Mouse (Mus musculus): ENCODE results near the gene Zfp444. TPM values are rescaled to one million over a fixed set of nuclear protein-coding genes. Genes with fewer than 3 reads are reported as not detected.

Gene Zfp444
- total and polyA plus RNA-seq, 2 experiments from 2014 or later = 20.7 to 24.2 TPM

DNA sequence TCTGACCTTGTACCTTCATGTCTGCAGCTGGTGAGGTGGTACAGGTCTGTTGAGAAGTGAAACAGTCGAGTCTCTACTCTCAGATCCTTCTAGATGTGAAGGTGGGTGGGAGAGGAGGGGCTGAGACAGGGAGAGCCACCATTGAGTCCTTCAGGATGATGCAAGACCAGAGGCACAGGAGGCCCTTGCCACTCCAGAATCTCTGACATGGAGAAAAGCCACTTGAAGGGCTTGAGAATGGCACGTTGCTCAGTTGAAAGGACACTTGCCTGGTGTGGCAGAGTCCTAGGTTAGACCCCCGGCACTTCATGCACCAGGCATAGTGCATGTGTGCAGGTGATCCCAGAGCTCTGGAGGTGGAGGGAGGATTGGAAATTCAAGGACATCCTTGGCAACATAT is 10.5 kb upstream of the Zfp444 start:
- Histone ChIP-seq H3K4me2 (ENCODE audit: low read depth, low read length) (no peak overlapping the region), H3K27me3 (ENCODE audit: control insufficient read depth, insufficient read depth, low read length) (no peaks in the 10 kb centered on the region), H3K4me3 (ENCODE audit: low read depth, low read length) (no peak overlapping the region), H3K36me3 (replicated peaks; ENCODE audit: control insufficient read depth, insufficient read depth, low read length) (no peaks in the 10 kb centered on the region), H3K27ac (ENCODE audit: low read depth) (no peak overlapping the region), H3K9me3 (replicated peaks; ENCODE audit: control insufficient read depth, low read length) (no peaks in the 10 kb centered on the region), H3K4me1 (ENCODE audit: control insufficient read depth, insufficient read depth) (peaks cover 8% of the 10 kb centered on the region; the same call in 1 of the 2 replicates), H3K9ac (replicated peaks; ENCODE audit: low read depth, low read length) (no peak overlapping the region)
- WGBS = 40% methylated on average over 3 of the region's 3 CpGs
- no peak for TF ChIP-seq CTCF (IDR thresholded peaks at IDR 0.05; ENCODE audit: low read depth)
- no peak for TF ChIP-seq EP300 (IDR thresholded peaks at IDR 0.05; ENCODE audit: low read depth)
- DNase-seq (ENCODE audit: low spot score) (no peak), ATAC-seq (ENCODE audit: insufficient read depth, low read depth) (no peak)

DNA sequence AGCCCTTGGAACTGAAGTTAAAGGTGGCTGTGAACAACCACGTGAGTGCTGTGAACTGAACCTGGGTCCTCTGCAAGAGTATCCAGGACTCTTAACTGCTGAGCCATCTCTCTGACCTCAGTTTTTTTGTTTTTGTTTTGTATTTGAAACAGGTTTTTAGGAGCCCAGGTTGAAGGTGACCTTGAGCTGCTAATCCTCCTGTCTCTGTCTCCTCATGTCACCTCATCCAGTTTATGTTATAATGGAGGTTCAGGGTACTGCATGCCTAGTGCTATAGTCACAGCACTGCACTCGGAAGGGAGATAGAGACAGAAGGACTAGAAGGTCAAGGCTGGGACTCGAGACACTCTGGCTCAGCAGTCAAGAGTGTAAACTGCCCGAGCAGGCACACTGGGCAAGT is 9.9 kb upstream of the Zfp444 start:
- 67% methylated on average over 4 of the region's 4 CpGs for WGBS
- DNase-seq (ENCODE audit: low spot score) (no peak), ATAC-seq (ENCODE audit: insufficient read depth, low read depth) (no peak)
- Histone ChIP-seq H3K36me3 (replicated peaks; ENCODE audit: control insufficient read depth, insufficient read depth, low read length) (no peaks in the 10 kb centered on the region), H3K4me1 (ENCODE audit: control insufficient read depth, insufficient read depth) (0 out of 2 replicates have a peak, but pooled peaks cover 2% of the 10 kb centered on the region), H3K9me3 (replicated peaks; ENCODE audit: control insufficient read depth, low read length) (no peaks in the 10 kb centered on the region), H3K27me3 (ENCODE audit: control insufficient read depth, insufficient read depth, low read length) (no peaks in the 10 kb centered on the region), H3K4me3 (ENCODE audit: low read depth, low read length) (no peak overlapping the region), H3K9ac (replicated peaks; ENCODE audit: low read depth, low read length) (no peak overlapping the region), H3K4me2 (ENCODE audit: low read depth, low read length) (no peak overlapping the region), H3K27ac (ENCODE audit: low read depth) (no peak overlapping the region)
- TF ChIP-seq EP300 (IDR thresholded peaks at IDR 0.05; ENCODE audit: low read depth) = no peak
- TF ChIP-seq CTCF (IDR thresholded peaks at IDR 0.05; ENCODE audit: low read depth) = no peak

DNA sequence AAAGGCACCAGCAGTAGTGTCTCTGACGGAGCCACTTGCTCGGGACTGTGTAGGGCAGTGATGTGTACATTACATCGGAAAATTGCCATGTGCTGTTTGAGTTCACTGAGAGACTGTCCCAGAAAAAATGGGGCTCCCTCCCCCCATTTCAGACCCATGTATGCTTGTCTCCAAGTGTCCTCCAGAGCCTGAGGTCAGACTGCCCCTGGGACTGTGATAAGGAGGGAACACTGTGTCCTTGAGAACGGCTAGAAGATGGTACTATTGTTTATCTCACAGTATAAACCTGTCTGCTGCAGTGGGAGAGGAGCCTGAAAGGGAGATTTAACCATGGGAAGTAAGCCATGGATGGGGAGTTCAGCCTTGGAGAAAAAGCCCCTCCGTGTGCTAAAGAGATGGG is 7.4 kb upstream of the Zfp444 start:
- Histone ChIP-seq H3K4me3 (ENCODE audit: low read depth, low read length) (no peak overlapping the region), H3K9ac (replicated peaks; ENCODE audit: low read depth, low read length) (no peak overlapping the region), H3K27ac (ENCODE audit: low read depth) (no peak overlapping the region), H3K9me3 (replicated peaks; ENCODE audit: control insufficient read depth, low read length) (no peaks in the 10 kb centered on the region), H3K36me3 (replicated peaks; ENCODE audit: control insufficient read depth, insufficient read depth, low read length) (no peaks in the 10 kb centered on the region), H3K4me2 (ENCODE audit: low read depth, low read length) (no peak overlapping the region), H3K4me1 (ENCODE audit: control insufficient read depth, insufficient read depth) (no peaks in the 10 kb centered on the region), H3K27me3 (ENCODE audit: control insufficient read depth, insufficient read depth, low read length) (no peaks in the 10 kb centered on the region)
- 48% methylated on average over 5 of the region's 5 CpGs for WGBS
- ATAC-seq (ENCODE audit: insufficient read depth, low read depth) (no peak), DNase-seq (ENCODE audit: low spot score) (no peak)
- TF ChIP-seq EP300 (IDR thresholded peaks at IDR 0.05; ENCODE audit: low read depth) = no peak
- no peak for TF ChIP-seq CTCF (IDR thresholded peaks at IDR 0.05; ENCODE audit: low read depth)

DNA sequence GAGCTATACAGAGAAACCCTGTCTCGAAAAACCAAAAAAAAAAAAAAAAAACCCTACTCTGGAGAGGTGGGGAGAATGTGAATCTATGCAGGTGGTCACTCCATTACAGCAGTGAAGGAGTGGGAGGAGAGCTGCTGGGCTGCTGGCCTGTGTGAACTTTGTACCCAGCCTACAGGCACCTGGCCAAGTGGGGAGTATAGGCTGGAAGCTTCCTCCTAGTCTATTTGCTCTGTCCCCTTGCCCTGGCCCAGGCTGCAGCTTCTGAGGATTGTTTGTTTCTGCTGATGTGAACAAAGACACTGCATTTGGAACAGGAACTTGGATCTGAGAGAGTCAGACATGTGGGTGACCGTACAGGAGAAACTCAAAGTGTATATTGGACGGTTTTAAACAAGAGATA is 2.6 kb upstream of the Zfp444 start:
- no peak overlapping the region for H3K27ac ChIP-seq (ENCODE audit: low read depth)
- ATAC-seq (ENCODE audit: insufficient read depth, low read depth) (no peak), DNase-seq (ENCODE audit: low spot score) (no peak)
- H3K4me1 ChIP-seq (ENCODE audit: control insufficient read depth, insufficient read depth) = 0 out of 2 replicates have a peak, but pooled peaks cover 6% of the 10 kb centered on the region
- WGBS = 62% methylated on average over 3 of the region's 3 CpGs
- H3K4me2 ChIP-seq (ENCODE audit: low read depth, low read length) = no peak overlapping the region
- H3K36me3 ChIP-seq (replicated peaks; ENCODE audit: control insufficient read depth, insufficient read depth, low read length) = no peaks in the 10 kb centered on the region
- no peaks in the 10 kb centered on the region for H3K9me3 ChIP-seq (replicated peaks; ENCODE audit: control insufficient read depth, low read length)
- no peaks in the 10 kb centered on the region for H3K27me3 ChIP-seq (ENCODE audit: control insufficient read depth, insufficient read depth, low read length)
- H3K4me3 ChIP-seq (ENCODE audit: low read depth, low read length) = no peak overlapping the region
- no peak overlapping the region for H3K9ac ChIP-seq (replicated peaks; ENCODE audit: low read depth, low read length)
- TF ChIP-seq CTCF (IDR thresholded peaks at IDR 0.05; ENCODE audit: low read depth) (no peak), EP300 (IDR thresholded peaks at IDR 0.05; ENCODE audit: low read depth) (no peak)

GRCm38 (mm10) chr7:6170391-6170790 is 1.6 kb upstream of the Zfp444 start:
- DNase-seq (ENCODE audit: low spot score) (no peak), ATAC-seq (ENCODE audit: insufficient read depth, low read depth) (no peak)
- no peaks in the 10 kb centered on the region for H3K27me3 ChIP-seq (ENCODE audit: control insufficient read depth, insufficient read depth, low read length)
- TF ChIP-seq EP300 (IDR thresholded peaks at IDR 0.05; ENCODE audit: low read depth) (no peak), CTCF (IDR thresholded peaks at IDR 0.05; ENCODE audit: low read depth) (no peak)
- no peak overlapping the region for H3K4me2 ChIP-seq (ENCODE audit: low read depth, low read length)
- H3K4me3 ChIP-seq (ENCODE audit: low read depth, low read length) = no peak overlapping the region
- no peak overlapping the region for H3K9ac ChIP-seq (replicated peaks; ENCODE audit: low read depth, low read length)
- no peak overlapping the region for H3K27ac ChIP-seq (ENCODE audit: low read depth)
- no peaks in the 10 kb centered on the region for H3K9me3 ChIP-seq (replicated peaks; ENCODE audit: control insufficient read depth, low read length)
- H3K4me1 ChIP-seq (ENCODE audit: control insufficient read depth, insufficient read depth) = 0 out of 2 replicates have a peak, but pooled peaks cover 6% of the 10 kb centered on the region
- 69% methylated on average over 9 of the region's 9 CpGs for WGBS
- H3K36me3 ChIP-seq (replicated peaks; ENCODE audit: control insufficient read depth, insufficient read depth, low read length) = no peaks in the 10 kb centered on the region

GRCm38 (mm10) chr7:6170871-6171270 is 1.2 kb upstream of the Zfp444 start:
- H3K9ac ChIP-seq (replicated peaks; ENCODE audit: low read depth, low read length) = no peak overlapping the region
- 46% methylated on average over 6 of the region's 6 CpGs for WGBS
- ATAC-seq (ENCODE audit: insufficient read depth, low read depth) = no peak
- 0 out of 2 replicates have a peak overlapping the region, but pooled peaks have one; percentile 66 for H3K4me3 ChIP-seq (ENCODE audit: low read depth, low read length)
- H3K27ac ChIP-seq (ENCODE audit: low read depth) = peak overlapping the region; percentile 54; the same call in 1 of the 2 replicates
- 0 out of 2 replicates have a peak, but pooled peaks cover 6% of the 10 kb centered on the region for H3K4me1 ChIP-seq (ENCODE audit: control insufficient read depth, insufficient read depth)
- no peaks in the 10 kb centered on the region for H3K27me3 ChIP-seq (ENCODE audit: control insufficient read depth, insufficient read depth, low read length)
- peak overlapping the region; percentile 74 for H3K4me2 ChIP-seq (ENCODE audit: low read depth, low read length)
- no peak for DNase-seq (ENCODE audit: low spot score)
- TF ChIP-seq CTCF (IDR thresholded peaks at IDR 0.05; ENCODE audit: low read depth) (no peak), EP300 (IDR thresholded peaks at IDR 0.05; ENCODE audit: low read depth) (no peak)
- H3K36me3 ChIP-seq (replicated peaks; ENCODE audit: control insufficient read depth, insufficient read depth, low read length) = no peaks in the 10 kb centered on the region
- H3K9me3 ChIP-seq (replicated peaks; ENCODE audit: control insufficient read depth, low read length) = no peaks in the 10 kb centered on the region
